Mouse (Mus musculus) limb, embryonic 15.5 days (tissue): Measurements from ENCODE around the gene Ubr2. TPM values are rescaled to one million over a fixed set of nuclear protein-coding genes. Genes with fewer than 3 reads are reported as not detected.

Source experiments
- ATAC-seq: fragments of 200-750 bp; cut with Nextera tagmentation; 2 replicates; pipeline ENCODE4 v1.8.0; 2017; ENCODE audit warnings: low read depth, moderate TSS enrichment; ENCODE audit not compliant: insufficient number of reproducible peaks, low FRiP score, low TSS enrichment
- H3K27ac ChIP-seq: fragments of 300-500 bp; sonication (generic); 2 replicates; pipeline ENCODE4 v1.5.1; 2015; ENCODE audit warnings: moderate library complexity, mild to moderate bottlenecking, inconsistent platforms
- H3K27me3 ChIP-seq: fragments of 300-500 bp; sonication (generic); 2 replicates; pipeline ENCODE4 v1.6.1; 2015; ENCODE audit warnings: inconsistent platforms
- H3K36me3 ChIP-seq: fragments of 300-500 bp; sonication (generic); 2 replicates; pipeline ENCODE4 v1.6.1; 2015; ENCODE audit warnings: inconsistent platforms
- H3K4me1 ChIP-seq: fragments of 300-500 bp; sonication (generic); 2 replicates; pipeline ENCODE4 v1.6.1; 2015; ENCODE audit warnings: inconsistent platforms
- H3K4me2 ChIP-seq: fragments of 300-500 bp; sonication (generic); 2 replicates; pipeline ENCODE4 v1.6.1; 2015; ENCODE audit warnings: mild to moderate bottlenecking, inconsistent platforms
- H3K4me3 ChIP-seq: fragments of 300-500 bp; sonication (generic); 2 replicates; pipeline ENCODE4 v1.5.1; 2015; ENCODE audit warnings: mild to moderate bottlenecking, inconsistent platforms
- H3K9ac ChIP-seq: fragments of 300-500 bp; sonication (generic); 2 replicates; pipeline ENCODE4 v1.6.1; 2015; ENCODE audit warnings: inconsistent platforms
- H3K9me3 ChIP-seq: fragments of 300-500 bp; sonication (generic); 2 replicates; pipeline ENCODE4 v1.6.1; 2016; ENCODE audit warnings: inconsistent platforms
- WGBS: fragments of 180-500 bp; shearing (Covaris S2); methylation state at CpG from one replicate; pipeline ENCODE4 v1.1.7; 2015; 5-methylcytosine and 5-hydroxymethylcytosine counted together
- polyA plus RNA-seq: library from polyadenylated mRNA; unstranded; fragments of >200 nt; fragmentation: Nextera tagmentation; extraction: Ambion mirVana; gene quantifications from 2 replicates; pipeline ENCODE4 v1.2.1, GENCODE M21; 2015

Ubr2 gene
- polyA plus RNA-seq, result 14.4 and 14.9 TPM in 2 replicates

GRCm38 (mm10) chr17:47009898-47010721 lies at the start of gene Ubr2:
TSS of gene Ubr2 (minus strand) at chr17:47010556.
- WGBS, result under 1% methylated on average over 76 of the region's 77 CpGs
- ATAC-seq, result peak; percentile 95
- H3K4me2 ChIP-seq, result peak within 1 kb of the TSS; percentile 62

GRCm38 (mm10) chr17:47059836-47060360 lies 49.5 kb upstream of the Ubr2 start:
- no peaks in the 10 kb centered on the region for H3K36me3 ChIP-seq
- no peak overlapping the region for H3K4me3 ChIP-seq
- no peaks in the 10 kb centered on the region for H3K9me3 ChIP-seq
- peaks cover 5% of the 10 kb centered on the region; the same call in 1 of the 2 replicates for H3K4me1 ChIP-seq
- no peak overlapping the region for H3K4me2 ChIP-seq
- no peak for ATAC-seq
- no peak overlapping the region for H3K9ac ChIP-seq
- 32% methylated on average over 12 of the region's 12 CpGs for WGBS
- H3K27me3 ChIP-seq, result no peaks in the 10 kb centered on the region
- peak overlapping the region; percentile 11; the same call in 1 of the 2 replicates for H3K27ac ChIP-seq

More at GRCm38 (mm10) chr17:47009898-47010721, at the start of gene Ubr2:
- Histone ChIP-seq H3K27ac (peak within 1 kb of the TSS; percentile 93), H3K9me3 (no peaks in the 10 kb centered on the region), H3K36me3 (peaks cover 4% of the 10 kb centered on the region; the same call in 1 of the 2 replicates), H3K9ac (peak within 1 kb of the TSS; percentile 96), H3K4me3 (peak within 1 kb of the TSS; percentile 97), H3K27me3 (no peaks in the 10 kb centered on the region), H3K4me1 (peaks cover 23% of the 10 kb centered on the region; the same call in 1 of the 2 replicates)

- 98% methylated on average over 4 of the region's 4 CpGs for WGBS
- H3K27me3 ChIP-seq, result no peaks in the 10 kb centered on the region
- no peak for ATAC-seq
Observed at GRCm38 (mm10) chr17:47057966-47058365, 47.6 kb upstream of the Ubr2 start.

GRCm38 (mm10) chr17:47056476-47056875 lies 46.1 kb upstream of the Ubr2 start:
- Histone ChIP-seq H3K9me3 (no peaks in the 10 kb centered on the region), H3K36me3 (no peaks in the 10 kb centered on the region), H3K4me1 (peaks cover 5% of the 10 kb centered on the region; the same call in 1 of the 2 replicates), H3K4me2 (no peak overlapping the region), H3K9ac (no peak overlapping the region), H3K4me3 (no peak overlapping the region), H3K27me3 (no peaks in the 10 kb centered on the region), H3K27ac (no peak overlapping the region)
- 72% methylated on average over 6 of the region's 6 CpGs for WGBS
- ATAC-seq, result no peak

More at GRCm38 (mm10) chr17:47057966-47058365, 47.6 kb upstream of the Ubr2 start:
- H3K4me2 ChIP-seq, result no peak overlapping the region
- H3K27ac ChIP-seq, result no peak overlapping the region
- H3K9me3 ChIP-seq, result no peaks in the 10 kb centered on the region
- no peaks in the 10 kb centered on the region for H3K36me3 ChIP-seq
- H3K4me3 ChIP-seq, result no peak overlapping the region
- peaks cover 5% of the 10 kb centered on the region; the same call in 1 of the 2 replicates for H3K4me1 ChIP-seq
- H3K9ac ChIP-seq, result no peak overlapping the region

- Histone ChIP-seq H3K9me3 (no peaks in the 10 kb centered on the region), H3K27me3 (no peaks in the 10 kb centered on the region), H3K27ac (no peak overlapping the region), H3K4me3 (no peak overlapping the region), H3K4me1 (peaks cover 5% of the 10 kb centered on the region; the same call in 1 of the 2 replicates), H3K9ac (no peak overlapping the region), H3K36me3 (no peaks in the 10 kb centered on the region), H3K4me2 (no peak overlapping the region)
- no peak for ATAC-seq
- WGBS, result 68% methylated on average over 7 of the region's 7 CpGs
Observed at GRCm38 (mm10) chr17:47055121-47055520, 44.8 kb upstream of the Ubr2 start.

- Histone ChIP-seq H3K27ac (no peak overlapping the region), H3K27me3 (no peaks in the 10 kb centered on the region)
Observed at GRCm38 (mm10) chr17:47054613-47055012, 44.3 kb upstream of the Ubr2 start.

GRCm38 (mm10) chr17:47050678-47051077 lies 40.3 kb upstream of the Ubr2 start:
- H3K36me3 ChIP-seq, result no peaks in the 10 kb centered on the region

More at GRCm38 (mm10) chr17:47054613-47055012, 44.3 kb upstream of the Ubr2 start:
- WGBS, result 75% methylated on average over 11 of the region's 11 CpGs
- Histone ChIP-seq H3K9ac (no peak overlapping the region), H3K4me1 (0 out of 2 replicates have a peak, but pooled peaks cover under 1% of the 10 kb centered on the region), H3K4me2 (no peak overlapping the region), H3K4me3 (no peak overlapping the region), H3K36me3 (no peaks in the 10 kb centered on the region), H3K9me3 (no peaks in the 10 kb centered on the region)
- ATAC-seq, result no peak

GRCm38 (mm10) chr17:47042866-47043265 lies 32.5 kb upstream of the Ubr2 start:
- 95% methylated on average over 14 of the region's 14 CpGs for WGBS
- Histone ChIP-seq H3K36me3 (no peaks in the 10 kb centered on the region), H3K27ac (no peak overlapping the region), H3K4me1 (0 out of 2 replicates have a peak, but pooled peaks cover 7% of the 10 kb centered on the region), H3K9ac (no peak overlapping the region), H3K9me3 (no peaks in the 10 kb centered on the region), H3K4me2 (no peak overlapping the region), H3K27me3 (no peaks in the 10 kb centered on the region), H3K4me3 (no peak overlapping the region)
- ATAC-seq, result no peak

More at GRCm38 (mm10) chr17:47050678-47051077, 40.3 kb upstream of the Ubr2 start:
- H3K4me3 ChIP-seq, result no peak overlapping the region
- no peaks in the 10 kb centered on the region; the same call in 1 of the 2 replicates for H3K4me1 ChIP-seq
- no peak overlapping the region for H3K27ac ChIP-seq
- no peak overlapping the region for H3K4me2 ChIP-seq
- H3K9me3 ChIP-seq, result no peaks in the 10 kb centered on the region
- WGBS, result 90% methylated on average over 3 of the region's 3 CpGs
- no peaks in the 10 kb centered on the region for H3K27me3 ChIP-seq
- no peak overlapping the region for H3K9ac ChIP-seq
- ATAC-seq, result no peak

GRCm38 (mm10) chr17:47038844-47039803 lies 28.8 kb upstream of the Ubr2 start:
- H3K4me3 ChIP-seq, result peak overlapping the region; percentile 18
- H3K27ac ChIP-seq, result no peak overlapping the region
- no peaks in the 10 kb centered on the region for H3K36me3 ChIP-seq
- H3K9me3 ChIP-seq, result no peaks in the 10 kb centered on the region
- no peak for ATAC-seq
- H3K4me2 ChIP-seq, result peak overlapping the region; percentile 33
- H3K9ac ChIP-seq, result no peak overlapping the region
- 0 out of 2 replicates have a peak, but pooled peaks cover 7% of the 10 kb centered on the region for H3K4me1 ChIP-seq
- 24% methylated on average over 18 of the region's 18 CpGs for WGBS
- H3K27me3 ChIP-seq, result no peaks in the 10 kb centered on the region

GRCm38 (mm10) chr17:47034536-47034935 lies 24.2 kb upstream of the Ubr2 start:
- no peak overlapping the region for H3K9ac ChIP-seq
- no peak overlapping the region for H3K4me2 ChIP-seq
- no peaks in the 10 kb centered on the region for H3K9me3 ChIP-seq
- no peak for ATAC-seq
- H3K36me3 ChIP-seq, result no peaks in the 10 kb centered on the region
- H3K27me3 ChIP-seq, result no peaks in the 10 kb centered on the region
- 0 out of 2 replicates have a peak, but pooled peaks cover 7% of the 10 kb centered on the region for H3K4me1 ChIP-seq
- no peak overlapping the region for H3K27ac ChIP-seq
- H3K4me3 ChIP-seq, result no peak overlapping the region

GRCm38 (mm10) chr17:47033643-47034042 lies 23.3 kb upstream of the Ubr2 start:
- Histone ChIP-seq H3K36me3 (no peaks in the 10 kb centered on the region), H3K9ac (no peak overlapping the region), H3K4me2 (no peak overlapping the region), H3K9me3 (no peaks in the 10 kb centered on the region), H3K27me3 (no peaks in the 10 kb centered on the region), H3K4me1 (no peaks in the 10 kb centered on the region), H3K4me3 (no peak overlapping the region), H3K27ac (no peak overlapping the region)
- ATAC-seq, result no peak
- 4% methylated on average over 4 of the region's 4 CpGs for WGBS
